Mouse (Mus musculus): ENCODE measurements around the gene Gypa. TPM values are rescaled to one million over a fixed set of nuclear protein-coding genes. Genes with fewer than 3 reads are reported as not detected.

Gypa gene
- polyA plus RNA-seq (2016; fragmentation: Nextera tagmentation; extraction: Ambion mirVana): 14.6 and 16.9 TPM in 2 replicates

DNA sequence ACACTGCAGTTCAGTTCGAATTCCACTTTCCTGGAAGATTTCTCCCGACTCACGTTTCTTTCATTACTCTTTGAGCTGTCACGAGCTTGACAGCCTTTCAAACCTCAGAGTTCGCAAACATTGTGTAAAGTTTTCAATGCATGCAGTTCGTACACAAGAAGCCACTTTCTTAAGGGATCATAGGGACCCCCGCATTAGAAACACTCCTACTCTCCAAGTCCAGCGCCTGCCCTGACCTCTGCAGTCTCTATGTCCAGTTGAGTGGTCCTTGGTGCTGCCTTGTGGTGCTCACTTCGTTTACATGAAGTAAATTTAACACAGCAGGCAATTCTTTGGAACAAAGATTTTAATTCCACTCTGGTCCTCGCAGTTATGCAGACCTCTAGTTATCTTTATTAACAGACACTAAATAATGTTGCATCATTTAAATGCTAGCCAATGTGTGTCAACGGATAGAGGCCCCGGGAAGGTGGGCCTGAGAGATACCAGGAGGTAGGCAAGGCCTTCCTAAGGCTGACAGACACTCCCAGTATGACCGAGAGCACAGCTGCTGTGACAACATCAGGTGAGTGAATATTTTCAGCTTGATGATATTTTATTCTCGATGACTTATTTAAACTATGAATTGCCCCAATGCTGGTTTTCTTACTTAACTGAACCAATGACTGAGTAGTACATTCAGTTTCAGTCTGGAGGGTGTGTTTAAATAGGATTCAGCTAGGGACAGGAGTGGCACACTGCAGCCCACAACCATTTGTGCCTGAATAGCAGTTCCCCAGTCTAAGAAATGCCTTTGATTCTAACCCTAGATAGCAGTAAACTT lies at the start of gene Gypa:
Gene Gypa, plus strand, starts transcription at position 259 of the 823 bp plus-strand sequence.
- DNase-seq (ENCODE audit: low spot score): no peak
- H3K27me3 ChIP-seq (ENCODE audit: low read depth, poor library complexity, severe bottlenecking): no peaks in the 10 kb centered on the region
- H3K4me3 ChIP-seq: peak within 1 kb of the TSS; percentile 58
- no peaks in the 10 kb centered on the region for H3K36me3 ChIP-seq
- no peaks in the 10 kb centered on the region for H3K9me3 ChIP-seq (replicated peaks)
- H3K4me1 ChIP-seq: peaks cover 6% of the 10 kb centered on the region
- 37% methylated on average over 14 of the region's 14 CpGs for WGBS
- H3K27ac ChIP-seq (replicated peaks): peak within 1 kb of the TSS; percentile 64

GRCm38 (mm10) chr8:80444534-80445072 lies 49.0 kb upstream of the Gypa start:
- Histone ChIP-seq H3K9me3 (replicated peaks) (no peaks in the 10 kb centered on the region), H3K36me3 (no peaks in the 10 kb centered on the region), H3K4me1 (no peaks in the 10 kb centered on the region), H3K27me3 (ENCODE audit: low read depth, poor library complexity, severe bottlenecking) (no peaks in the 10 kb centered on the region), H3K27ac (replicated peaks) (no peak overlapping the region), H3K4me3 (no peak overlapping the region)
- 79% methylated on average over 4 of the region's 4 CpGs for WGBS
- no peak for DNase-seq (ENCODE audit: low spot score)

DNA sequence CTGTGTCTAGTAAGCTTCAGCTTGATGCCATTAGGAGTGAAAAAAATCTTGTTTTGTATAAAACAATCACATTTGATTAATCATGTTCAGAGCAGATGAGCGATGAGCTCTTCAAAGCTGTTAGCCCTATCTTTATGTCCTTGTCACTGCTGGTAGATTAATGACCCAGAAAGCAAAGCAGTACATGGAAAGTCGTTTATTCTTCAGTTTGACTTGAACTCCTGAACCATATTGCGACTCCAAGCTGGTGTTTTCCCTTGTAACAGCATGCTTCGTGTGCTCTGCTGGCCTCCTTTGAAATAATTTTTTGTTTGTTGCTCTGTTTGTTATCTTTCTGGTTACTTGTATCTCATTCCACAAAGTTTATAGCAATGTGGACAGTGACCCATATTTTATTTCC lies 46.4 kb upstream of the Gypa start:
- H3K4me1 ChIP-seq: no peaks in the 10 kb centered on the region

DNA sequence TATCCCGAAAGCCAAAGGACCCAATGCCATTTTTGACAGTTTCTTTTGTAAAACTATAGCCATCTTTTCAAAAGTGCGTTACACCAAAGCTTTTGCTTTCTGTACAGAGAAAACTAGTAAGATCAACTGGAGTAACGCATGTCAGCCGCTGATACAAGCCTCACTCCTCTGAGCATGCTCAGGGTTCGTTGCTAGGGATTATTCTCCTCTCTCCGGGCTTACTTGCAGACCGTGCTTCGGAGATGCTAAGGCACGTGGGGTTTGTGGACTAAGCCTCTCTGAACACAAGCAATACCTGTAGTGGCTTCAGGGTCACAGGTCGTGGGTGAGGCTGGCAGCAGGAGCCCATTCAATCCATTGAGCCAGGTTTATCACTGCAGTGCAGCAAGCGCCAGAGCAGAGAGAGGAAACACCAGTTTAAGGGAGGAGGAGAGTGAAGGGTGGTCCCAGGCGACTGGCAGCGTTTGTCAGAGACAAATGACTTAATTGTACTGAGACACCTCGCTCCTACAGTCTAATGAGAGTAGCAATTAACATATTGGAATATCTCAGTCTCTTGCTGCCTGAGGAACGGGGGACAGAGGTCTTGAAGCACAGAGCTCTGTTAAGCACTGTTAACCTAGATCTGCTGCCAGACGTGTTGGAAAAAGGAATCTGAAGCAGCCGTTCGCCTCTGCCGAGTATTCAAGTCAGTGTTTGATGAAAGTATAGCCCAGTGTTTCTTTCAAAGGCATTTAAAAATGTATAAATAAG lies 41.5 kb upstream of the Gypa start:
- Histone ChIP-seq H3K4me1 (no peaks in the 10 kb centered on the region), H3K27me3 (ENCODE audit: low read depth, poor library complexity, severe bottlenecking) (no peaks in the 10 kb centered on the region), H3K9me3 (replicated peaks) (no peaks in the 10 kb centered on the region), H3K4me3 (no peak overlapping the region), H3K27ac (replicated peaks) (no peak overlapping the region), H3K36me3 (no peaks in the 10 kb centered on the region)
- WGBS: 71% methylated on average over 19 of the region's 19 CpGs
- DNase-seq (ENCODE audit: low spot score): no peak

More for the DNA sequence above, 46.4 kb upstream of the Gypa start:
- WGBS: 87% methylated on average over 4 of the region's 4 CpGs
- Histone ChIP-seq H3K27me3 (ENCODE audit: low read depth, poor library complexity, severe bottlenecking) (no peaks in the 10 kb centered on the region), H3K9me3 (replicated peaks) (no peaks in the 10 kb centered on the region), H3K4me3 (no peak overlapping the region), H3K27ac (replicated peaks) (no peak overlapping the region), H3K36me3 (no peaks in the 10 kb centered on the region)
- no peak for DNase-seq (ENCODE audit: low spot score)

- WGBS: 77% methylated on average over 4 of the region's 4 CpGs
- no peaks in the 10 kb centered on the region for H3K27me3 ChIP-seq (ENCODE audit: low read depth, poor library complexity, severe bottlenecking)
Measured at GRCm38 (mm10) chr8:80463450-80463917, 30.1 kb upstream of the Gypa start.

GRCm38 (mm10) chr8:80474971-80475370 lies 18.6 kb upstream of the Gypa start:
- H3K36me3 ChIP-seq: no peaks in the 10 kb centered on the region
- H3K27ac ChIP-seq (replicated peaks): no peak overlapping the region
- 47% methylated on average over 7 of the region's 7 CpGs for WGBS
- DNase-seq (ENCODE audit: low spot score): no peak
- H3K4me3 ChIP-seq: no peak overlapping the region
- peaks cover 5% of the 10 kb centered on the region; the same call in 1 of the 2 replicates for H3K4me1 ChIP-seq
- H3K27me3 ChIP-seq (ENCODE audit: low read depth, poor library complexity, severe bottlenecking): no peaks in the 10 kb centered on the region
- H3K9me3 ChIP-seq (replicated peaks): no peaks in the 10 kb centered on the region

More at GRCm38 (mm10) chr8:80463450-80463917, 30.1 kb upstream of the Gypa start:
- H3K4me1 ChIP-seq: no peaks in the 10 kb centered on the region
- no peak overlapping the region for H3K4me3 ChIP-seq
- no peak overlapping the region for H3K27ac ChIP-seq (replicated peaks)
- H3K36me3 ChIP-seq: no peaks in the 10 kb centered on the region
- DNase-seq (ENCODE audit: low spot score): no peak
- H3K9me3 ChIP-seq (replicated peaks): no peaks in the 10 kb centered on the region

DNA sequence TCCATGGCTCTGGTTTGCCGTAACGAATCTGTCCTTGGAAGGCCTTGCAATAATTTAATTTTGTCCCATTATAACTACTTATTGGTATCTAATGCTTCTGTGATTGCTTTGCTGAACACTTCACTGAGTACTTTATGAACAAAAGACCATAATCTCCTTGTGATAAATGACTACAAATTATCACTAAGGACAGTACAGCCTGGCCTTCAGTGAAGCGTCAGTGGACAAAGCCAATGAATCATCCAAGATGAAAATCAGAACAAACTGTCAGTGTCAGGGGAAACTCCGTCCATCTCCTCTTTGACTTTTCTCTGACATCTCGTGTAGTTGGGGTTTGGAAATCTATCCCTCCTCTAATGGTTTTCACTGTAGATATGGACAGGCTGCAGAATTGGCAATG lies 15.4 kb upstream of the Gypa start:
- no peak overlapping the region for H3K4me3 ChIP-seq
- WGBS: 86% methylated on average over 5 of the region's 5 CpGs
- peaks cover 10% of the 10 kb centered on the region for H3K4me1 ChIP-seq
- no peak overlapping the region for H3K27ac ChIP-seq (replicated peaks)
- H3K9me3 ChIP-seq (replicated peaks): no peaks in the 10 kb centered on the region
- no peak for DNase-seq (ENCODE audit: low spot score)
- no peaks in the 10 kb centered on the region; the same call in 1 of the 2 replicates for H3K27me3 ChIP-seq (ENCODE audit: low read depth, poor library complexity, severe bottlenecking)
- H3K36me3 ChIP-seq: no peaks in the 10 kb centered on the region

GRCm38 (mm10) chr8:80479129-80479528 lies 14.5 kb upstream of the Gypa start:
- 70% methylated on average over 1 of the region's 1 CpGs for WGBS
- DNase-seq (ENCODE audit: low spot score): no peak
- Histone ChIP-seq H3K4me3 (no peak overlapping the region), H3K36me3 (no peaks in the 10 kb centered on the region), H3K9me3 (replicated peaks) (no peaks in the 10 kb centered on the region), H3K27ac (replicated peaks) (no peak overlapping the region), H3K4me1 (peaks cover 10% of the 10 kb centered on the region), H3K27me3 (ENCODE audit: low read depth, poor library complexity, severe bottlenecking) (no peaks in the 10 kb centered on the region; the same call in 1 of the 2 replicates)

GRCm38 (mm10) chr8:80482173-80482572 lies 11.4 kb upstream of the Gypa start:
- Histone ChIP-seq H3K36me3 (no peaks in the 10 kb centered on the region), H3K27me3 (ENCODE audit: low read depth, poor library complexity, severe bottlenecking) (no peaks in the 10 kb centered on the region; the same call in 1 of the 2 replicates), H3K4me1 (peaks cover 5% of the 10 kb centered on the region), H3K4me3 (no peak overlapping the region), H3K27ac (replicated peaks) (no peak overlapping the region), H3K9me3 (replicated peaks) (no peaks in the 10 kb centered on the region)
- DNase-seq (ENCODE audit: low spot score): no peak
- WGBS: 78% methylated on average over 6 of the region's 6 CpGs

GRCm38 (mm10) chr8:80482822-80483774 lies 10.5 kb upstream of the Gypa start:
- WGBS: 44% methylated on average over 16 of the region's 16 CpGs
- Histone ChIP-seq H3K4me1 (peaks cover 5% of the 10 kb centered on the region), H3K36me3 (no peaks in the 10 kb centered on the region), H3K27me3 (ENCODE audit: low read depth, poor library complexity, severe bottlenecking) (no peaks in the 10 kb centered on the region; the same call in 1 of the 2 replicates), H3K27ac (replicated peaks) (no peak overlapping the region), H3K4me3 (no peak overlapping the region), H3K9me3 (replicated peaks) (no peaks in the 10 kb centered on the region)
- DNase-seq (ENCODE audit: low spot score): no peak

- no peaks in the 10 kb centered on the region for H3K9me3 ChIP-seq (replicated peaks)
- no peak for DNase-seq (ENCODE audit: low spot score)
- H3K4me1 ChIP-seq: peaks cover 6% of the 10 kb centered on the region
- no peak overlapping the region for H3K27ac ChIP-seq (replicated peaks)
- no peaks in the 10 kb centered on the region for H3K36me3 ChIP-seq
- 48% methylated on average over 1 of the region's 1 CpGs for WGBS
- H3K4me3 ChIP-seq: no peak overlapping the region
- no peaks in the 10 kb centered on the region for H3K27me3 ChIP-seq (ENCODE audit: low read depth, poor library complexity, severe bottlenecking)
Measured at GRCm38 (mm10) chr8:80491562-80491961, 2.0 kb upstream of the Gypa start.

- Histone ChIP-seq H3K9me3 (replicated peaks) (no peaks in the 10 kb centered on the region), H3K27me3 (ENCODE audit: low read depth, poor library complexity, severe bottlenecking) (no peaks in the 10 kb centered on the region), H3K27ac (replicated peaks) (peak overlapping the region; percentile 64), H3K36me3 (no peaks in the 10 kb centered on the region), H3K4me3 (peak overlapping the region; percentile 58), H3K4me1 (peaks cover 6% of the 10 kb centered on the region)
- WGBS: under 1% methylated on average over 16 of the region's 16 CpGs
- DNase-seq (ENCODE audit: low spot score): peak; percentile 74
Measured at GRCm38 (mm10) chr8:80492987-80493441, 567 bp upstream of the Gypa start.

Measured in midbrain, embryonic 10.5 days (tissue).